Mouse (Mus musculus) C2C12 (cell line): ENCODE data around the gene Psmc6. TPM values are rescaled to one million over a fixed set of nuclear protein-coding genes. Genes with fewer than 3 reads are reported as not detected.

Source experiments
- H3K27me3 ChIP-seq: one replicate; pipeline ENCODE4 v1.6.1; 2011; ENCODE audit not compliant: control insufficient read depth, insufficient read depth, insufficient read length
- H3K36me3 ChIP-seq: one replicate; pipeline ENCODE4 v1.6.1; 2011; ENCODE audit not compliant: control insufficient read depth, insufficient read depth
- H3K4me3 ChIP-seq: one replicate; pipeline ENCODE4 v1.5.1; 2011; ENCODE audit warnings: mild to moderate bottlenecking, control low read depth; ENCODE audit not compliant: poor library complexity, insufficient read depth, severe bottlenecking
- H3K79me2 ChIP-seq: one replicate; pipeline ENCODE4 v1.6.1; 2011; ENCODE audit not compliant: control insufficient read depth, insufficient read depth
- H3K79me3 ChIP-seq: one replicate; pipeline ENCODE4 v1.6.1; 2011; ENCODE audit warnings: low read depth, control low read depth
- H3ac ChIP-seq: one replicate; pipeline ENCODE3; 2011; ENCODE audit warnings: low read depth; ENCODE audit not compliant: control insufficient read depth, insufficient read length
- CEBPB ChIP-seq: IDR thresholded peaks from one replicate; pipeline ENCODE4 v1.6.1; 2011; ENCODE audit warnings: low read depth, mild to moderate bottlenecking, control low read depth, moderate library complexity
- CTCF ChIP-seq: IDR thresholded peaks from one replicate; pipeline ENCODE4 v1.5.1; 2011; ENCODE audit not compliant: control insufficient read depth, insufficient read depth, insufficient read length
- FOSL1 ChIP-seq: IDR thresholded peaks from one replicate; pipeline ENCODE4 v1.8.0; 2011; ENCODE audit warnings: mild to moderate bottlenecking, low read length; ENCODE audit not compliant: poor library complexity, insufficient read depth, severe bottlenecking
- MAX ChIP-seq: IDR thresholded peaks from one replicate; pipeline ENCODE4 v1.6.1; 2011; ENCODE audit warnings: mild to moderate bottlenecking, control low read depth
- MYOD1 ChIP-seq: IDR thresholded peaks from one replicate; pipeline ENCODE4 v1.6.1; 2011; ENCODE audit warnings: low read depth; ENCODE audit not compliant: control insufficient read depth, insufficient read length
- MYOG ChIP-seq: IDR thresholded peaks from one replicate; pipeline ENCODE4 v1.6.1; 2011; ENCODE audit not compliant: control insufficient read depth, insufficient read length; ENCODE audit errors: extremely low read depth
- USF1 ChIP-seq: IDR thresholded peaks from one replicate; pipeline ENCODE4 v1.6.1; 2011; ENCODE audit warnings: low read depth, mild to moderate bottlenecking, control low read depth, moderate library complexity
- polyA plus RNA-seq: library from polyadenylated mRNA; unstranded; fragments of >200 nt; fragmentation: generic; extraction: Trizol; gene quantifications from one replicate; pipeline ENCODE4 v1.2.1, GENCODE M21; 2012; ENCODE audit warnings: missing spikeins

Psmc6 gene
- polyA plus RNA-seq, 1 experiment = 47.5 TPM

- Histone ChIP-seq H3ac (no peak overlapping the region), H3K36me3 (no peaks in the 10 kb centered on the region), H3K79me2 (no peaks in the 10 kb centered on the region), H3K4me3 (no peak overlapping the region), H3K79me3 (no peaks in the 10 kb centered on the region), H3K27me3 (no peaks in the 10 kb centered on the region)
- no peak for TF ChIP-seq MAX
- TF ChIP-seq MYOG = no peak
- TF ChIP-seq FOSL1 = no peak
- no peak for TF ChIP-seq MYOD1
- TF ChIP-seq CEBPB = no peak
- TF ChIP-seq USF1 = no peak
- TF ChIP-seq CTCF = no peak
Measured at GRCm38 (mm10) chr14:45323320-45323719, 6.3 kb upstream of the Psmc6 start.

- Histone ChIP-seq H3K79me3 (peaks cover 9% of the 10 kb centered on the region), H3K79me2 (peaks cover 10% of the 10 kb centered on the region), H3ac (no peak overlapping the region), H3K36me3 (no peaks in the 10 kb centered on the region), H3K27me3 (no peaks in the 10 kb centered on the region), H3K4me3 (no peak overlapping the region)
- TF ChIP-seq USF1 (no peak), CEBPB (peak; percentile 83)
Measured at GRCm38 (mm10) chr14:45325471-45325870, 4.1 kb upstream of the Psmc6 start.

- TF ChIP-seq USF1 = no peak
- no peak for TF ChIP-seq FOSL1
- TF ChIP-seq CTCF = no peak
- no peak overlapping the region for H3K4me3 ChIP-seq
- H3ac ChIP-seq = no peak overlapping the region
- H3K27me3 ChIP-seq = no peaks in the 10 kb centered on the region
- peaks cover 37% of the 10 kb centered on the region for H3K79me2 ChIP-seq
- peaks cover 20% of the 10 kb centered on the region for H3K36me3 ChIP-seq
- H3K79me3 ChIP-seq = peaks cover 31% of the 10 kb centered on the region
Measured at GRCm38 (mm10) chr14:45328072-45328713, 1.4 kb upstream of the Psmc6 start.

- no peak for TF ChIP-seq CEBPB
- no peak for TF ChIP-seq USF1
- TF ChIP-seq MAX = no peak
- no peak for TF ChIP-seq CTCF
- no peak for TF ChIP-seq MYOG
- TF ChIP-seq MYOD1 = no peak
- no peak for TF ChIP-seq FOSL1
- Histone ChIP-seq H3K27me3 (no peaks in the 10 kb centered on the region), H3K4me3 (peak overlapping the region; percentile 85), H3ac (no peak overlapping the region), H3K36me3 (peaks cover 29% of the 10 kb centered on the region), H3K79me2 (peaks cover 46% of the 10 kb centered on the region), H3K79me3 (peaks cover 38% of the 10 kb centered on the region)
Measured at GRCm38 (mm10) chr14:45329018-45329588, 485 bp upstream of the Psmc6 start.

GRCm38 (mm10) chr14:45350931-45351859 lies 21.6 kb downstream of the Psmc6 start, which contains the start of gene Styx:
TSS of gene Styx (plus strand) at chr14:45351093.
- no peak for TF ChIP-seq FOSL1
- no peak for TF ChIP-seq MYOG
- TF ChIP-seq CTCF = no peak
- TF ChIP-seq CEBPB = no peak
- TF ChIP-seq MAX = no peak
- Histone ChIP-seq H3K79me2 (peaks cover 31% of the 10 kb centered on the region), H3K79me3 (peaks cover 13% of the 10 kb centered on the region), H3K4me3 (peak within 1 kb of the TSS; percentile 53), H3K36me3 (peaks cover 35% of the 10 kb centered on the region), H3ac (peak within 1 kb of the TSS; percentile 93), H3K27me3 (no peaks in the 10 kb centered on the region)
